Mouse (Mus musculus) midbrain, embryonic 15.5 days (tissue): ENCODE measurements around the gene Sorl1. TPM values are rescaled to one million over a fixed set of nuclear protein-coding genes. Genes with fewer than 3 reads are reported as not detected.

Source experiments
- ATAC-seq: fragments of 200-750 bp; cut with Nextera tagmentation; replicated peaks from 2 replicates; pipeline ENCODE4 v1.8.0; 2017; ENCODE audit warnings: moderate TSS enrichment
- H3K27ac ChIP-seq: fragments of 300-500 bp; sonication (generic); 2 replicates; pipeline ENCODE4 v1.5.1; 2015; ENCODE audit warnings: mild to moderate bottlenecking, inconsistent platforms
- H3K27me3 ChIP-seq: fragments of 300-500 bp; sonication (generic); replicated peaks from 2 replicates; pipeline ENCODE4 v1.6.1; 2015; ENCODE audit warnings: inconsistent platforms
- H3K36me3 ChIP-seq: fragments of 300-500 bp; sonication (generic); replicated peaks from 2 replicates; pipeline ENCODE4 v1.6.1; 2015; ENCODE audit warnings: inconsistent platforms
- H3K4me1 ChIP-seq: fragments of 300-500 bp; sonication (generic); 2 replicates; pipeline ENCODE4 v1.6.1; 2015; ENCODE audit warnings: inconsistent platforms
- H3K4me2 ChIP-seq: fragments of 300-500 bp; sonication (generic); 2 replicates; pipeline ENCODE4 v1.6.1; 2015; ENCODE audit warnings: inconsistent platforms, mild to moderate bottlenecking, moderate library complexity
- H3K4me3 ChIP-seq: fragments of 300-500 bp; sonication (generic); 2 replicates; pipeline ENCODE4 v1.5.1; 2015; ENCODE audit warnings: mild to moderate bottlenecking, inconsistent platforms
- H3K9ac ChIP-seq: fragments of 300-500 bp; sonication (generic); 2 replicates; pipeline ENCODE4 v1.6.1; 2015; ENCODE audit warnings: mild to moderate bottlenecking, inconsistent platforms
- H3K9me3 ChIP-seq: fragments of 300-500 bp; sonication (generic); 2 replicates; pipeline ENCODE4 v1.6.1; 2016; ENCODE audit warnings: inconsistent platforms
- WGBS: fragments of 180-500 bp; shearing (Covaris S2); methylation state at CpG from one replicate; pipeline ENCODE4 v1.1.7; 2015; ENCODE audit warnings: mixed read lengths; 5-methylcytosine and 5-hydroxymethylcytosine counted together
- polyA plus RNA-seq: library from polyadenylated mRNA; unstranded; fragments of >200 nt; fragmentation: Nextera tagmentation; extraction: Ambion mirVana; gene quantifications from 2 replicates; pipeline ENCODE4 v1.2.1, GENCODE M21; 2015

The Sorl1 gene
- 8.1 and 10.1 TPM in 2 replicates for polyA plus RNA-seq

DNA sequence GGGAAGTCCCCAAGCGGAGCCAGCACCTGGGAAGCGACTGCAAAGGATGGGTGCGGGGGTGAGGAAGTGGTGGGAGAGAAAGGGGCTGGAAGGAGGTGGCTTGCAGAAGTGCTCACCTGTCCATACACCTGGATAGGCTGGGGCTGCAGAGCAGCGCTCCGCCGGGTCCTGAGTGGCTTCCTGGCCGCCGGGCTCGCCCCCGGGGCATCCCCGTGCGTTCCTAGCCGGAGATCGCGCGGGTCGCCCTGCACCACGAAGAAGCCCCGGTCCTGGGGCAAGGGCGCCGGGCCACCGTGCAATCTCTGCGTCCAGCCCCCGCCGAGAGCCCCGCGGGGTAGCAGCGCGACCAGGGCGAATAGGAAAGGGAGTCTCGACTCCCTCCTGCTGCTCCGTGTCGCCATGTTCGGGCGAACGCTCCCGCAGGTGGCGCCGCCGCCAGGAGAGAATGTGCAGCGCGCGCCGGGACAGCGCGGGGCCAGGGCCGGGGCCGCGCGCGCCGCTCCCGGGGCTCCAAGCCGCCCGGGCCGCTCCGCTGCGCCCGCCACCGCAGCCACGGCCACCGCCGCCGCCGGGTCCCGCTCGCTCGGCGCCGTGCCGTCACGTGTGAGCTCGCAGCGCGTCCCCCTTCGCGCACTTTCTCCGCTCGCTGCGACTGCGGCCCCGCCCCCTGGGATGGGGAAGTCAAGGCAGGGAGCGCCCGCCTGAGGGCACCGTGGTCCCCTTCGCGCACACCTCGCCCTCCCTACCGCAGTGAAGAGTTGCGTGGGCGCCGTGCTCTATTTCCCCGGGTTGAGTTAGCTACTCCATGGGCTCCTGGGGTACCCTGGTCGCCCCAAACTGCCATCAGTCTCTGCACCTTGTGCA, at the start of gene Sorl1:
Gene Sorl1 (minus strand): TSS at position 585 of the 864 bp plus-strand sequence.
- Histone ChIP-seq H3K9ac (peak within 1 kb of the TSS; percentile 83), H3K9me3 (no peaks in the 10 kb centered on the region), H3K27me3 (0 out of 2 replicates have a peak, but pooled peaks cover 3% of the 10 kb centered on the region), H3K4me3 (peak within 1 kb of the TSS; percentile 57), H3K4me1 (peaks cover 25% of the 10 kb centered on the region), H3K27ac (peak within 1 kb of the TSS; percentile 60), H3K36me3 (no peaks in the 10 kb centered on the region), H3K4me2 (peak within 1 kb of the TSS; percentile 86)
- WGBS = under 1% methylated on average over 92 of the region's 94 CpGs
- ATAC-seq = peak; percentile 88

DNA sequence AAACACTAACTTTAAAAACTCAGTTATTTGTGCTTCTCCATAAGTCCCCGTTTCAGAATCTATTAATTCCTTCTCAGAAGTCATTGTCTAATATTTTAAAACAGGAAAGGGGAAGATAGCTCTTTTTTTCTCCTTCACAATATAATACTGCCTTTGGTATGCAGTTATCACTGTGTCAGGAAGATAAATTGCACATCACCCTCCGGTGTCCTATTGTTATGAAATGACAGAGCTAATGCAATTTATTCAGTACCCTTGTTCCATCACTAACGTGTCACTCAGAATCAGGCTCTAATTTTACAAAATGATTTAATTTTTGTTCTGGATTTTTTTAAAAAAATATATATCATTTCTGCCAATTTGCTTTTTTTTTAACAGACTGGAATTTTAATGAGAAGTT, 49.7 kb upstream of the Sorl1 start:
- no peak overlapping the region for H3K9ac ChIP-seq
- H3K4me1 ChIP-seq = 0 out of 2 replicates have a peak, but pooled peaks cover 6% of the 10 kb centered on the region
- no peak for ATAC-seq
- no peaks in the 10 kb centered on the region for H3K27me3 ChIP-seq
- no peak overlapping the region for H3K4me2 ChIP-seq
- 55% methylated on average over 3 of the region's 3 CpGs for WGBS
- no peaks in the 10 kb centered on the region for H3K36me3 ChIP-seq
- no peaks in the 10 kb centered on the region for H3K9me3 ChIP-seq
- H3K4me3 ChIP-seq = no peak overlapping the region
- H3K27ac ChIP-seq = no peak overlapping the region

DNA sequence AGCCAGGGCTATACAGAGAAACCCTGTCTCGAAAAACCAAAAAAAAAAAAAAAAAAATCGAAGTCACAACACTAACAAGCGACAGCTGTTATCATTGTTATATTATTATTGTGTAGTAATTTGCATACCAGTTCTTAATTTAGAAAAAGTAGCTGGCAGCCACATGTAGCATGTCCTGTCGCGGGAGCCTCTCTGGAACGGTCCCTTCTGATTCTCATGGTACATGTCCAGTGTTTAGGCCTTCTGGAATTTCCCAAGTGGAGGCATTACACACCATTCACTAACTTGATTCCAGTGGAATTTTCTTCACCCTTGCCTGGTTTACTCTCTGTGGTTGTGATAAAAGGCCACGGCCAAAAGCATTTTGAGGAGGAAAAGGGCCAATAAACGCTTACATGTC, 45.4 kb upstream of the Sorl1 start:
- H3K4me2 ChIP-seq = no peak overlapping the region
- no peaks in the 10 kb centered on the region for H3K9me3 ChIP-seq
- ATAC-seq = no peak
- H3K9ac ChIP-seq = no peak overlapping the region
- no peak overlapping the region for H3K27ac ChIP-seq
- no peak overlapping the region for H3K4me3 ChIP-seq
- H3K4me1 ChIP-seq = 0 out of 2 replicates have a peak, but pooled peaks cover 3% of the 10 kb centered on the region
- no peaks in the 10 kb centered on the region for H3K36me3 ChIP-seq
- H3K27me3 ChIP-seq = no peaks in the 10 kb centered on the region
- 91% methylated on average over 8 of the region's 8 CpGs for WGBS

DNA sequence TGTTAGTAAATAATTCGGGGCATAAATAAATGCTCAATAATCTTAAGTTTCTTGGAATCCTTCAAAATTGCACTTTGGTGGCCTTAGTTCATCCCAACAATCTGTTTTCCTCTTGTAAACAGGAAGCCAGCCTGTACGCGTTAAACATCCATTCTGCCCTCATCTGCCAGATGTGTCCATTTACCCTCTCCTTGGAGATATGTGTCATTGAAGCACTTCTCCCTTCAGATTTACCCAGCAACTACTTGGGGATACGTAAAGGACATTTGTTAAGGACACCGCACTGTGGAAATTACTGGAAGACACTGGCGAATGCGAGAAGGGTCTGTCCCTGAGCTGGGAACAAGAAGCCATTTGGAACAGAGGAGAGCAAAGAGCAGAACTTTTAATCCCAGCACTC, 44.9 kb upstream of the Sorl1 start:
- Histone ChIP-seq H3K36me3 (no peaks in the 10 kb centered on the region), H3K4me1 (no peaks in the 10 kb centered on the region), H3K4me2 (no peak overlapping the region), H3K4me3 (no peak overlapping the region), H3K27ac (no peak overlapping the region), H3K9ac (no peak overlapping the region), H3K9me3 (no peaks in the 10 kb centered on the region), H3K27me3 (no peaks in the 10 kb centered on the region)
- 96% methylated on average over 7 of the region's 7 CpGs for WGBS
- ATAC-seq = no peak

DNA sequence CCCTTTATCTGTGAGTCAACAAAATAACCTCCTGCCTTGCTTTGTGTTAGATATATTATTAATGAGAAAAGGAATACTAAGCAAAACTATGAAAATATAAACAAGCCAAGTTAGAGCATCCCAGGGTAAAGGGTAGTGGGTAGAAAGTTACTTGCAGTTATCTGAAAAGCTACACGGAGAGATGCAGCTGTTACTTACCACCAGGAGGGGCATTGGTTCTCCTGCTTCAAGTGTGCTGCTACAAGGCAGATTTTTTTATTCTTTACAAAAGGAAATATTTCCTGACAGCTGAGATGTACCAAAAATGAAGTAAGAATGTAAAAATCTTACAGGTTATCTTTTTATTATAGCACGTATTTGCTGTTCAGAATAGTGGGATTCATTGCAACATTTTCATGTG, 40.8 kb upstream of the Sorl1 start:
- Histone ChIP-seq H3K4me1 (no peaks in the 10 kb centered on the region), H3K4me3 (no peak overlapping the region), H3K36me3 (no peaks in the 10 kb centered on the region), H3K9me3 (no peaks in the 10 kb centered on the region), H3K9ac (no peak overlapping the region), H3K27me3 (no peaks in the 10 kb centered on the region), H3K27ac (no peak overlapping the region), H3K4me2 (no peak overlapping the region)
- ATAC-seq = no peak
- 79% methylated on average over 2 of the region's 2 CpGs for WGBS

DNA sequence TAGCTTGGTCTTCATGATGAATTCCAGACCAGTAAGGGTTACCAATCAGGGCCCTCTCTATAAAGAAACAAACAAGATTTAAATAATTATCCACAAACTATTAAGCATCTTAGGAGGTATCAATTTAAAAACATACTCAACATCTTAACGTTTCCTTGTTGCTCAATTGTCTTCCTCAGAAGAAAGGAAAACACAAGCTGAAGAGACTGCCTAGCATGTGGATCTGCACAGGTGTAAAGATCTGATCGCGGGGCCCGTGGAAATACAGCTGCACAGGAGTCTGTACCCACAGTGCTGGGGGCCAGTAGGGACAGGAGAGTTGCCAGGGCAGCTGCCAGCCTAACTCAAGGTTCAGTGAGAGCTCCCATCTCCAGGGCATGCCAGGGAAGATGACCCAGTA, 38.9 kb upstream of the Sorl1 start:
- H3K9ac ChIP-seq = no peak overlapping the region
- H3K4me1 ChIP-seq = no peaks in the 10 kb centered on the region
- no peak overlapping the region for H3K27ac ChIP-seq
- no peak overlapping the region for H3K4me3 ChIP-seq
- no peak overlapping the region for H3K4me2 ChIP-seq
- 91% methylated on average over 4 of the region's 4 CpGs for WGBS
- no peaks in the 10 kb centered on the region for H3K36me3 ChIP-seq
- no peaks in the 10 kb centered on the region for H3K27me3 ChIP-seq
- no peak for ATAC-seq
- H3K9me3 ChIP-seq = no peaks in the 10 kb centered on the region

DNA sequence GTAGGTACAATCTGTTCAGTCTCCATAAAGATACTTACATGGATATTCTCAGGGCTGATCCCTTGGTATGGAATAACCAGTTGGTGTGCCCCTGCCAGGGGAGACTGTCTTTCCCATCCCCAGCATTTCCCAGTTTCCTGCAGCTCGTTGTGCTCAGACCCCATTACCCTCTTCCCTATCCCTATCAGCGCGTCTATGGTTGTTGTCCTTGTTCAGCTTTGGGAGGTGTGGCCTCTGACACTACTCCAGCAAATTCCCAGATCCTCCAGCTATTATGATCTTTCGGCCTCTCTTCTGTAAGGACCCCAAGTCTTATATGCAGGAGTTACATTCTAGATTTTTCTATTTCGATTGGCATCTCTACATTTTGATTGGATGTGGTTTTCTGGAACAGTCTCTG, 35.3 kb upstream of the Sorl1 start:
- H3K4me3 ChIP-seq = no peak overlapping the region
- H3K9me3 ChIP-seq = no peaks in the 10 kb centered on the region
- 83% methylated on average over 5 of the region's 5 CpGs for WGBS
- H3K27ac ChIP-seq = no peak overlapping the region
- H3K4me1 ChIP-seq = no peaks in the 10 kb centered on the region
- no peaks in the 10 kb centered on the region for H3K36me3 ChIP-seq
- no peak overlapping the region for H3K9ac ChIP-seq
- H3K27me3 ChIP-seq = no peaks in the 10 kb centered on the region
- no peak overlapping the region for H3K4me2 ChIP-seq
- no peak for ATAC-seq

DNA sequence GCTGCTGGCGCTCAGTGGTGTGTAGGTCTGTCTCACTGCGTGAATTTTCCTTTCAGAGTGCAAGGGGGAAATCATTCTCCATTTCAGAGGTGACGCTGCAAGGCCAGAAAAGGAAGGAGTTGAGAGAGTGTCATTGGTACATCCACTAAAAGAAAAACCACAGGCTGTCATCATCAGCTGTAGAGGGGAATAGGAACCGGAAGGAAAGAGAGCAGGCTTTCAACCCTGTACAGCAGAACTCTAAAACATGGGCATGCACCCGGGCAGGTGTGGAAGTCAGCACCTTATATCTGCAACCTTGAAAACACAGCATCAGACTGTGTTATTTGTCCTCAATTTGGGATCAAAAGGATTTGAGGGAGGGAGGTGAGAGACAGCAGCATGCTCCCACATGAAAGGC, 34.6 kb upstream of the Sorl1 start:
- no peak for ATAC-seq
- Histone ChIP-seq H3K4me1 (no peaks in the 10 kb centered on the region), H3K4me3 (no peak overlapping the region), H3K36me3 (no peaks in the 10 kb centered on the region), H3K9ac (no peak overlapping the region), H3K27ac (no peak overlapping the region), H3K4me2 (no peak overlapping the region), H3K9me3 (no peaks in the 10 kb centered on the region), H3K27me3 (no peaks in the 10 kb centered on the region)
- WGBS = 74% methylated on average over 5 of the region's 5 CpGs

DNA sequence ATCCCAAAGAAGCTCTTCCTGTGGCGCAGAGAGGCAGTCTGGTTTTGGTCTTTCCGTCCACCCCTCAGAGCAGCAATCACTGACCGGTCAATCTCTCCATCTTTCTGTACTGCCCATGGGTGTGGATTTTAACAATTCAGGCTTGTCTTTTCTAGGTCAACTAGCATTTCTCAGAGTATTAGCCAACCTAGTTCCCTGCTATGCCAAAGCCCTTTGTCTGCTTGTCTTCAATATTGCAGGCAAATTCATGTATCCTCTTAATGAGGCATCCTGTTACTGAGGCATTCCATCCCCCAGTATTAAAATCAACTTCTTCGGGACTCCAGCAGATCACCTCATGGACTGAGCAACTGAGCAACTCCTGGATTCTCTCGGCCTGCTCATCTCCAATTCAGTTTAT, 33.9 kb upstream of the Sorl1 start:
- H3K4me2 ChIP-seq = no peak overlapping the region
- no peaks in the 10 kb centered on the region for H3K9me3 ChIP-seq
- H3K27me3 ChIP-seq = no peaks in the 10 kb centered on the region
- no peak overlapping the region for H3K4me3 ChIP-seq
- H3K4me1 ChIP-seq = no peaks in the 10 kb centered on the region
- ATAC-seq = no peak
- H3K36me3 ChIP-seq = no peaks in the 10 kb centered on the region
- no peak overlapping the region for H3K27ac ChIP-seq
- H3K9ac ChIP-seq = no peak overlapping the region
- 90% methylated on average over 5 of the region's 5 CpGs for WGBS

DNA sequence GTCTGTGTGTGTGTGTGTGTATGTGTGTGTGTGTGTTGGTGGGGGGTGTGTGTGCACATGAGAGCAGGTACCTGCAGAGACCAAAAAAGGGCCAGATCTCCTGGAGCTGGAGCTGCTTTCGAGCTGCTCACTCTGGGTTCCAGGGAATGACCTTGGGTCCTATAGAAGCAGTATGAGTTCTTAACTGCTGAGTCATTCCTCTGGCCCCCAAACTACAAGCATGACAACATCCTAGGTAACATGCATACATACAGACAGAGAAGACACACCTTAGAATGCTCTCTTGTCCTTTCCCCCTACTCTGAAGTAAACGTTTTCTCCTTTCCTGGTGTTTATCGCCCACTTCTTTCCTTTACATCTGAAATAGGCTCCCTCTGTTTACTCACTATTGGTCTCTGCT, 32.5 kb upstream of the Sorl1 start:
- no peak for ATAC-seq
- no peak overlapping the region for H3K27ac ChIP-seq
- H3K4me2 ChIP-seq = no peak overlapping the region
- H3K36me3 ChIP-seq = no peaks in the 10 kb centered on the region
- 88% methylated on average over 3 of the region's 3 CpGs for WGBS
- no peak overlapping the region for H3K9ac ChIP-seq
- no peak overlapping the region for H3K4me3 ChIP-seq
- no peaks in the 10 kb centered on the region for H3K4me1 ChIP-seq
- no peaks in the 10 kb centered on the region for H3K27me3 ChIP-seq
- H3K9me3 ChIP-seq = no peaks in the 10 kb centered on the region

DNA sequence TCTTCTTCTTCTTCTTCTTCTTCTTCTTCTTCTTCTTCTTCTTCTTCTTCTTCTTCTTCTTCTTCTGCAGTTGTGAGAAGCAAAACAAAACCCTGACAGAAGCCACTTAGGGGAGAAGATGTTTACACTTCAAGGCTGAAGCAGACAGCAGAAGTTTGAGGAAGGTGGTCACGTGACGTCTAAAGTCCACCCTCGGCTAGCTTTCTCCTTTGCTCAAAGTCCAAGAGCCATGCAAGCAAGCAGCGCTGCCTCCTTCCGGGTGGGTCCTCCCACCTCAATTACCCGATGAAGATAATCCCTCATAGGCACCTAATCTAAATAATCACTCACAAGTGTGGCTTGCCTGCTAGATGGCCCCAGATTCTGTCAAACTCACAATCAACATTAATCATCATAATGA, 30.6 kb upstream of the Sorl1 start:
- H3K36me3 ChIP-seq = no peaks in the 10 kb centered on the region
- no peak overlapping the region for H3K4me2 ChIP-seq
- WGBS = 89% methylated on average over 6 of the region's 6 CpGs
- no peaks in the 10 kb centered on the region for H3K27me3 ChIP-seq
- H3K9me3 ChIP-seq = no peaks in the 10 kb centered on the region
- no peak overlapping the region for H3K4me3 ChIP-seq
- no peak overlapping the region for H3K27ac ChIP-seq
- ATAC-seq = no peak
- H3K4me1 ChIP-seq = no peaks in the 10 kb centered on the region
- H3K9ac ChIP-seq = no peak overlapping the region

DNA sequence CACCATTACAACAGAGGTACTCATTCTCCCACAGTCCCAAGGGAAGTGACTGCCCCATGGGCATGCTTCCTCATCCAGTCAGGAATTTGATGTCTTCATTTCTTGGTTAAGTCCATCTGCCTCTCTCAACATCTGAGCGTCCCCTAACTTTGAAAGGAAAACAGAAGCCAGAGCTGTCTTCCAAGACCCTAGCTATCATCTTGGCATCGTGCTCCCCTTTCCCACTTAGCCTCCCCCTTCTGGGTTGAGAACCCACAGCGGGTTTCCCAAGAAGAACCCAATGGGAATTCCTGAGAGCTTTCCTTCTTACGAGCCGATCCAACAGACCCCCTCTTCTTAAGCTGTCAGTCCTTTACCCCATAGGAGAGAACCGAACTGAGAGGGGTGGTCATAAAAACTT, 24.7 kb upstream of the Sorl1 start:
- H3K27ac ChIP-seq = no peak overlapping the region
- 85% methylated on average over 6 of the region's 6 CpGs for WGBS
- ATAC-seq = no peak
- H3K4me1 ChIP-seq = no peaks in the 10 kb centered on the region
- no peaks in the 10 kb centered on the region for H3K9me3 ChIP-seq
- H3K27me3 ChIP-seq = no peaks in the 10 kb centered on the region
- H3K4me2 ChIP-seq = no peak overlapping the region
- H3K9ac ChIP-seq = no peak overlapping the region
- no peaks in the 10 kb centered on the region for H3K36me3 ChIP-seq
- H3K4me3 ChIP-seq = no peak overlapping the region

DNA sequence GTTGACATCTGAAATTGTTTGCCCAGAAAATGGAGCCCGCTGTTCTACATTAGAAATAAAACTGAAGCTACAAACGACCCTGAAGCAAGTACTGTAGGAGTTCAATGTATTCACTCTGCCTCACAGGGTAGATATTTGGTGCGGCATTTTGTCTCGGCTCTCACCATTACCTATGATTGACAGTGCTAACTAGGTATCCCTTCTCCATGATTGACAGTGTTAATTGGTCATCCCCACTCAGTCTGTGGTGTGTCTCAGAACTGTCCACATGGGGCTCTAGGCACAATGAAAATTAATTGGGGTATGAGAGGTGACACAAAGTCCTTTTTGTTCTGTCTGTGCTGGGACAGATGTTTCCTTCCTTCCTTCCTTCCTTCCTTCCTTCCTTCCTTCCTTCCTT, 23.9 kb upstream of the Sorl1 start:
- no peaks in the 10 kb centered on the region for H3K36me3 ChIP-seq
- no peaks in the 10 kb centered on the region for H3K27me3 ChIP-seq
- WGBS = 64% methylated on average over 4 of the region's 4 CpGs
- H3K4me3 ChIP-seq = no peak overlapping the region
- H3K27ac ChIP-seq = no peak overlapping the region
- H3K4me1 ChIP-seq = 0 out of 2 replicates have a peak, but pooled peaks cover 6% of the 10 kb centered on the region
- no peak for ATAC-seq
- no peaks in the 10 kb centered on the region for H3K9me3 ChIP-seq
- no peak overlapping the region for H3K4me2 ChIP-seq
- H3K9ac ChIP-seq = no peak overlapping the region
